Mouse (Mus musculus) erythroblast, embryonic 14.5 days (primary cell): Measurements from ENCODE around the gene Acyp1.

Experiments
- GATA1 ChIP-seq: IDR thresholded peaks from 2 replicates; pipeline ENCODE4 v1.6.1; 2012; ENCODE audit warnings: low read length, inconsistent platforms, mixed read lengths
- TAL1 ChIP-seq: IDR thresholded peaks from 3 replicates; pipeline ENCODE4 v1.6.1; 2012; ENCODE audit warnings: low read length, inconsistent platforms, mixed read lengths

DNA sequence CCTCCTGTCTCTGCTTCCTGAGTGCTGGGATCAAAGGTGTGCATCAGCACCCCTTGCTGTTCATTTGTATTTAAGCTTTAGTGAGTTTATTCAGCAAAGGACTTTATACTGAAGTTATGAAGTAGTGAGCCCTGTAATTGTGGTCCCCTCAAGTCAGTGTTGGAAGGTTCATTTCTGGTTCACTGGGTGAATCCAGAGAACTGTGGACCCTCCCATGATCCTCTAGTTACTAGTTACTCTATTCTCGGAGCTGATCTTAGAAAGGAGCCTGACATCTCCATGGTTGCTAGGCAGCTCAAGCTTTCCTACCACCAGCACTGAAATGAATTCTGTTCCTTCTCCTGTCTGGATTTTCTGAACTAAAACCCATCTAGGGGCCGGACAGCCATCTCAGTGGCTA, 7.3 kb upstream of the Acyp1 start:
- TF ChIP-seq TAL1 (no peak), GATA1 (no peak)
